Mouse (Mus musculus) erythroblast, embryonic 14.5 days (primary cell): ENCODE results near the gene Mmp15. TPM values are rescaled to one million over a fixed set of nuclear protein-coding genes. Genes with fewer than 3 reads are reported as not detected.

ENCODE experiments used
- H3K27me3 ChIP-seq: 2 replicates; pipeline ENCODE4 v1.6.1; 2012; ENCODE audit warnings: inconsistent platforms; ENCODE audit not compliant: control insufficient read depth
- H3K36me3 ChIP-seq: 2 replicates; pipeline ENCODE4 v1.6.1; 2012; ENCODE audit warnings: mild to moderate bottlenecking, inconsistent platforms; ENCODE audit not compliant: control insufficient read depth
- H3K4me1 ChIP-seq: 2 replicates; pipeline ENCODE4 v1.6.1; 2012; ENCODE audit warnings: inconsistent platforms; ENCODE audit not compliant: control insufficient read depth
- H3K4me3 ChIP-seq: replicated peaks from 2 replicates; pipeline ENCODE3; 2012; ENCODE audit warnings: moderate library complexity, mild to moderate bottlenecking, inconsistent platforms
- H3K9me3 ChIP-seq: 2 replicates; pipeline ENCODE4 v1.6.1; 2012; ENCODE audit warnings: low read length, inconsistent platforms, mixed read lengths; ENCODE audit not compliant: control insufficient read depth
- GATA1 ChIP-seq: IDR thresholded peaks from 2 replicates; pipeline ENCODE4 v1.6.1; 2012; ENCODE audit warnings: low read length, inconsistent platforms, mixed read lengths
- TAL1 ChIP-seq: IDR thresholded peaks from 3 replicates; pipeline ENCODE4 v1.6.1; 2012; ENCODE audit warnings: low read length, inconsistent platforms, mixed read lengths
- polyA plus RNA-seq: library from polyadenylated mRNA; stranded (reverse); fragments of >175 nt; gene quantifications from 2 replicates; pipeline ENCODE4 v1.2.3, GENCODE M21; 2012

Mmp15 gene
- polyA plus RNA-seq, 1 experiment, result 0.01 TPM

DNA sequence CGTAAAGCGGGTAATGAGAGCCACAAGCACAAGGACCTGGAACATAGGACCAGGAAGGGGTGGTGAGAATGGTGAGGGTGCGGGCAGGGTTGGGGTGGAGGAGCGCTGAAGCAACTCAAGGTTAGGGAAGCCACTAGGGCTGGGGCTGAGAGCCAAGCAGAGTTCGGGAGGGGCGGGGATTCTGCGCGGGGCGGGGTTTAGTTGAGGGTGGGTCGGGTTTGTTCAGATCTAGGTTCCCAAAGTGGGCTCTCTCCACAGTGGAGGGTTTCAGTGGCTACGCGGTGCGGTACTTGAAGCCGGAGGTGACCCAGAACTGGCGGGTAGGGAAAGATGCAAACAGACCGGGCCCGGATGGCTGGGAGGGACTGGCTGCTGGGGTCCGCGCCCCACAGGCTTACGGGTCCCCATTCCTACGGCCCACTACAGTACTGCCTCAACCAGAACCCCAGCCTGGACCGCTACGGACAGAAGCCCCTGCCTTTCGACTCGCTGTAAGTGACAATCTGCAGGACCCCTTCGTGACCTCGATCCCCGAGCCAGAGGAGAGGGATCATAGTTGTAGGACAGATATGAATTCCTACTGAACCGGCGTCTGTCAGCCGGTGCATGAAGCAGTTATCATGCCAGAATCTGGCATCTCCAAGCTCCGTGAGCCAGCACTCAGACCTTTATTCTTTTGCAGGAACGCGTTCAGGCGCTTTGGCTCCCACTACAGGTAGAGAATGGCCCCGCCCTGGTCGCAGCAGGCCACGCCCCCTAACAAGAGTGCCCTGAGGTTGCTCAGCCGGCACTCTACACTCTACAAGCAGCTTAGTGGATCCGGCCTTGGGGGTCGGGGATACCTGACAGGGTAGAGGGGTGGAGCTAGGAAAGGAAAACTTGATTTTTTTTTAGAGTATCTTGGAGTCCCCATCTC is 31.6 kb upstream of the Mmp15 start:
- Histone ChIP-seq H3K4me3 (peak overlapping the region; percentile 33), H3K27me3 (peaks cover 29% of the 10 kb centered on the region), H3K9me3 (peaks cover 3% of the 10 kb centered on the region; the same call in 1 of the 2 replicates), H3K4me1 (peaks cover 6% of the 10 kb centered on the region), H3K36me3 (no peaks in the 10 kb centered on the region)
- TF ChIP-seq TAL1 (no peak), GATA1 (no peak)

DNA sequence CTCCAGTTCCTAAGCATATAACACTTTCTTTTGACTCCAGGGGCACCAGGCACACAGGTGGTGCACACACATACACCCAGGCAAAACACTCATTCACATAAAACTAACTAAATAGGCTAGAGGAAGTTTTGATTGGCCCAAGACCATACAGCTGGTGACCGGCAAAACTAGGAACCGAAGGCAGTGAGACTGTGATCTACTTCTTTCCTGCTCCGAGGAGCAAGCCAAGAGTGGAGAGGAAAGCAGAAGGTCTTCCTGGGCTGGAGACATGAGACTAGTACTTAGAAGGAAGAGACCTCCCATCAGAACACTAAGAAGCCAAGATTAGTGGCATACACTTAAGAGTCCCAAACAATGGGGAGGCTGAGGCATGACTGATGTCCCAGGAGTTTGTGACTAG is 28.9 kb upstream of the Mmp15 start:
- TF ChIP-seq TAL1, result no peak
- TF ChIP-seq GATA1, result no peak
- Histone ChIP-seq H3K36me3 (peaks cover 20% of the 10 kb centered on the region), H3K27me3 (peaks cover 28% of the 10 kb centered on the region), H3K4me3 (no peak overlapping the region), H3K9me3 (peaks cover 6% of the 10 kb centered on the region), H3K4me1 (peaks cover 6% of the 10 kb centered on the region)

GRCm38 (mm10) chr8:95324646-95325045 is 27.4 kb upstream of the Mmp15 start:
- TF ChIP-seq GATA1, result no peak
- no peak for TF ChIP-seq TAL1
- H3K36me3 ChIP-seq, result peaks cover 34% of the 10 kb centered on the region
- H3K4me1 ChIP-seq, result peaks cover 6% of the 10 kb centered on the region
- H3K4me3 ChIP-seq, result no peak overlapping the region
- H3K27me3 ChIP-seq, result peaks cover 22% of the 10 kb centered on the region
- H3K9me3 ChIP-seq, result peaks cover 13% of the 10 kb centered on the region

DNA sequence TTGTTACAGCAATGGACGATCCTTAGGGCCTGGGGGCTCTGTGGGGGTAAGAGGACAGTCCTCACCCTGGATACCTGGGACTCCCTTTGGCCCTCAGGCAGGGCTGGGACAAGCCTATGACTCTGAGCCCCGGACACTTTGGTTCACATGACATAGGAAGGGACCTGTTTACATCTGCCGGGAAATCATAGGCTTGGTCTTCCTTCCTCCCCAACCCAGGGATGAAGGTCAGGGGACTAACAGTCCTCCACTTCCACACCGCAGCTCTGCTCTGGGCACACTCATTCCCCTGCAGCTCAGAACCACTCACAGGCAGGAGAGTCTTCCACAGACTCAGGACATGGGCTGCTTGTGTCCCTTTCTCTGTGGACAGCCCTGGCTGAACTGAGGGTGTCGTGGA is 25.2 kb upstream of the Mmp15 start:
- no peak overlapping the region for H3K4me3 ChIP-seq
- peaks cover 17% of the 10 kb centered on the region for H3K4me1 ChIP-seq
- H3K9me3 ChIP-seq, result peaks cover 13% of the 10 kb centered on the region
- H3K27me3 ChIP-seq, result peaks cover 3% of the 10 kb centered on the region; the same call in 1 of the 2 replicates
- TF ChIP-seq GATA1, result no peak
- TF ChIP-seq TAL1, result no peak
- H3K36me3 ChIP-seq, result peaks cover 34% of the 10 kb centered on the region

DNA sequence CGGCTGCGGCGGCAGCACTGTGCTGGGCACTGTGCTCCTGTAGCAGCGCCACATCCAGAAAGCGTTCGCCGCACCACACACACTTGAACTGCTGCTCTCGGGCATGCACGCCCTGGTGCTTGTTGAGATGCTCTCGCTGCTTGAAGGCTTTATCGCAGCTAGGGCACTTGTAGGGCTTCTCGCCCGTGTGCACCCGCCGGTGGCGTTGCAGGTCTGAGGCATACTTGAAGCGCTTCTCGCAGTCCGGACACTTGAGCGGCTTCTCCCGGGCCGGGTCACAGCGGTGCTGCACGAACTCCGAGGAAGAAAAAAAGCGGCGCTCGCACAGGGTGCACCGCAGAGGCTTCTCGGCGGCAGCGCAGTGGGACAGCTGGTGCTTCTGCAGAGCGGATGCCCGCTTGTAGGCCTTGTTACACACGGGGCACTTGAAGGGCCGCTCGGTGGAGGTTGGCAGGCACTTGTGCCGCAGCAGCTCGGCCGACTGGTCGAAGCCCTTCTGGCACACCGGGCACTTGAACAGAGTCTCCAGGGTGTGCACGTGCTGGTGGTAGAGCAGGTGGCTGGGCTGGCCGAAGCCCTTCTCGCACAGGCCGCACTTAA is 24.1 kb upstream of the Mmp15 start:
- H3K9me3 ChIP-seq, result peaks cover 13% of the 10 kb centered on the region
- no peaks in the 10 kb centered on the region for H3K27me3 ChIP-seq
- peaks cover 34% of the 10 kb centered on the region for H3K36me3 ChIP-seq
- TF ChIP-seq GATA1 (no peak), TAL1 (no peak)
- no peak overlapping the region for H3K4me3 ChIP-seq
- H3K4me1 ChIP-seq, result peaks cover 28% of the 10 kb centered on the region

- TF ChIP-seq TAL1, result no peak
- no peak for TF ChIP-seq GATA1
- peaks cover 13% of the 10 kb centered on the region for H3K9me3 ChIP-seq
- H3K36me3 ChIP-seq, result peaks cover 52% of the 10 kb centered on the region
- H3K4me1 ChIP-seq, result peaks cover 34% of the 10 kb centered on the region
- no peak overlapping the region for H3K4me3 ChIP-seq
- H3K27me3 ChIP-seq, result no peaks in the 10 kb centered on the region
Measured at GRCm38 (mm10) chr8:95330367-95330766, 21.7 kb upstream of the Mmp15 start.

DNA sequence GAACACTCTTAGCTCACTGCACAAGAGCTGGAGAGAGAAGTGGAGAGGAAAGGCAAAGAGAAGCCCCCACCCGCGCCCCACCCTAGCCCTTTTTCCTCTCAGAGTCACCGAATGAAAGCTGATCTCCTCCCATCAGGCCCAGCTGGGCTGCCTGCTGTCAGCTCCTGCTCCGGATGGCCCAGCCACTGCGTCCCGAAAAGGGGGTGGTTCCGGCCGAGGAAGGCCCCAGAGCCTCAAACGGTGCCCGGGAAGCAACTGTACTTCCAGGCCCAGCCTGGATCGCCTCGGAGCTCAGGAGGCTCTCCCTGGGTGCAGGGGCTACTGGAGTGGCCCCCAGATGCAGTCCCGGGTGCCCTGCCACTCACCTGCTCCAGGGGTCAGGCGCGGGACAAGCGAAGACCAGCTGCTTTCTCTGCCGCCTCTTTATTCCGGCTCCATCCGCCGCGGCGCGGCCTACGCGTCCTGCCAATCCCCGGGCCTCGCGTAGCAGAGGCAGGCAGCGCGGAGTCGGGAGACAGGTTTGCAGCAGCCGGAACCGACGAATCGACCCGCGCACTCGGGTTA is 20.8 kb upstream of the Mmp15 start:
- H3K27me3 ChIP-seq, result no peaks in the 10 kb centered on the region
- peaks cover 52% of the 10 kb centered on the region for H3K36me3 ChIP-seq
- TF ChIP-seq TAL1, result no peak
- TF ChIP-seq GATA1, result no peak
- H3K4me1 ChIP-seq, result peaks cover 34% of the 10 kb centered on the region
- H3K4me3 ChIP-seq, result peak overlapping the region; percentile 85
- peaks cover 13% of the 10 kb centered on the region for H3K9me3 ChIP-seq

DNA sequence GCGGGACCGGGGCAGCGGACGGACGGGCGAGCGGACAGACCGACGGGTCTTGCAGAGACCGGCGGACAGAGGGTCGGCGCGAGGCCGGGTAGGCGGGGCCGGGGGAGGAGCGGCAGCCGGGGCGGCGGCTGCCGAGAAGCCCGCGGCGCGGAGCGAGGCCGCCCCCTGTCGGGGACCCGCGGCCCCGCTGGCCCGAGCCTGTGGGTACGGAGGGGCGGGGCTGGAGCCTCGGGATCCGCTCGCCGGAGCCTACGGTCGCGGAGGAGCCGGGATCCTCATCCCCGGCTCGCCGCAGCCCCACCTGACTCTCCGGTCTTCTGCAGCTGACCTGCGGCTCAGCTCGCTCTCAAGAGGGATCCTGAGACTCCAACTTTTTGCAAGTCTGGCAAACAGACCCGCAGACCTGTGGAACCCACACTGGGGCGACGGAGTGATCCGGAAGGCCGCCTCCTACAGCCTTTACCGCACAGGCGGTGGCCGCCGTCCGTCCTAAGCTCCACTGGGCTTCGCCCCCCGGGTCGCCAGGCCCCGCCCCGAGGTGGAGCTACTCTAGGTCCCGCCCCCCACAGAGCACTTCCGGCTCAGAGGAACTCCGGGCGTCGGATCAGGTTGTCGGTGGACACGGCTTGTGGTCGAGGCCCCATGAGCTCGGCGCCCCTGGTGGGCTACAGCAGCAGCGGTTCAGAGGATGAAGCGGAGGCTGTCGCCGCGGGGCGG is 20.2 kb upstream of the Mmp15 start, which contains the start of the genes Zfp319 and Usb1:
Zfp319 (minus strand) TSS at position 231 of the 717 bp plus-strand sequence.
Usb1 (plus strand) TSS at position 565 of the 717 bp plus-strand sequence.
- Histone ChIP-seq H3K36me3 (peaks cover 46% of the 10 kb centered on the region), H3K4me1 (peaks cover 34% of the 10 kb centered on the region)
- no peak for TF ChIP-seq TAL1
- TF ChIP-seq GATA1, result no peak

More for the DNA sequence above, 20.2 kb upstream of the Mmp15 start, which contains the start of the genes Zfp319 and Usb1:
- H3K9me3 ChIP-seq, result peaks cover 13% of the 10 kb centered on the region
- no peaks in the 10 kb centered on the region for H3K27me3 ChIP-seq
- H3K4me3 ChIP-seq, result peak within 1 kb of the TSS; percentile 85
